Mouse (Mus musculus) intestine, postnatal 0 days (tissue): Measurements from ENCODE around the gene Triml2. TPM values are rescaled to one million over a fixed set of nuclear protein-coding genes. Genes with fewer than 3 reads are reported as not detected.

Experiments
- ATAC-seq: fragments of 200-750 bp; cut with Nextera tagmentation; 2 replicates; pipeline ENCODE4 v1.8.0; 2017; ENCODE audit warnings: mild to moderate bottlenecking, moderate TSS enrichment, moderate library complexity
- H3K27ac ChIP-seq: fragments of 300-500 bp; sonication (generic); 2 replicates; pipeline ENCODE4 v1.5.1; 2014; ENCODE audit warnings: mild to moderate bottlenecking, low read depth, low read length, moderate library complexity
- H3K27me3 ChIP-seq: fragments of 300-500 bp; sonication (generic); replicated peaks from 2 replicates; pipeline ENCODE4 v1.6.1; 2014; ENCODE audit warnings: low read length, mixed read lengths; ENCODE audit not compliant: control insufficient read depth, insufficient read depth
- H3K36me3 ChIP-seq: fragments of 300-500 bp; sonication (generic); 2 replicates; pipeline ENCODE4 v1.6.1; 2014; ENCODE audit warnings: mild to moderate bottlenecking, moderate library complexity; ENCODE audit not compliant: control insufficient read depth, insufficient read depth
- H3K4me1 ChIP-seq: fragments of 300-500 bp; sonication (generic); replicated peaks from 2 replicates; pipeline ENCODE4 v1.6.1; 2014; ENCODE audit warnings: antibody characterized with exemption, low read length, mixed read lengths; ENCODE audit not compliant: control insufficient read depth, insufficient read depth
- H3K4me2 ChIP-seq: fragments of 300-500 bp; sonication (generic); replicated peaks from 2 replicates; pipeline ENCODE4 v1.6.1; 2014; ENCODE audit warnings: low read depth, mild to moderate bottlenecking, moderate library complexity
- H3K4me3 ChIP-seq: fragments of 300-500 bp; sonication (generic); 2 replicates; pipeline ENCODE4 v1.5.1; 2014; ENCODE audit warnings: low read depth, low read length
- H3K9ac ChIP-seq: fragments of 300-500 bp; sonication (generic); 2 replicates; pipeline ENCODE4 v1.6.1; 2014; ENCODE audit warnings: mild to moderate bottlenecking, low read depth, low read length
- H3K9me3 ChIP-seq: fragments of 300-500 bp; sonication (generic); 2 replicates; pipeline ENCODE4 v1.6.1; 2016; ENCODE audit warnings: mixed run types; ENCODE audit not compliant: control insufficient read depth
- CTCF ChIP-seq: sonication (generic); IDR thresholded peaks from 2 replicates; pipeline ENCODE4 v1.5.1; 2016; ENCODE audit warnings: low read depth, mild to moderate bottlenecking, control low read depth, antibody characterized with exemption, moderate library complexity
- WGBS: fragments of 180-500 bp; shearing (Covaris S2); extraction: QIAGEN DNeasy Blood & Tissue Kit; methylation state at CpG from one replicate; pipeline ENCODE4 v1.1.7; 2014; 5-methylcytosine and 5-hydroxymethylcytosine counted together
- polyA plus RNA-seq: library from polyadenylated mRNA; unstranded; fragments of >200 nt; fragmentation: Nextera tagmentation; extraction: Ambion mirVana; gene quantifications from 2 replicates; pipeline ENCODE4 v1.2.1, GENCODE M21; 2015

The Triml2 gene
- polyA plus RNA-seq, 1 experiment from 2014 or later: not detected

- no peaks in the 10 kb centered on the region for H3K27me3 ChIP-seq
- H3K27ac ChIP-seq: no peak overlapping the region
- H3K4me3 ChIP-seq: no peak overlapping the region
- no peaks in the 10 kb centered on the region for H3K9me3 ChIP-seq
- no peaks in the 10 kb centered on the region for H3K36me3 ChIP-seq
- no peaks in the 10 kb centered on the region for H3K4me1 ChIP-seq
- H3K4me2 ChIP-seq: no peak overlapping the region
- 85% methylated on average over 3 of the region's 3 CpGs for WGBS
- no peak for ATAC-seq
- H3K9ac ChIP-seq: no peak overlapping the region
- TF ChIP-seq CTCF: no peak
Observed at GRCm38 (mm10) chr8:43243326-43243725, 63.0 kb downstream of the Triml2 start.

Other genes with a start within 250 kb of the Triml2 start
- not detected in 2 replicates for gene Triml1, start 39.1 kb upstream of the Triml2 start, polyA plus RNA-seq
- gene Zfp42, start 126.4 kb downstream of the Triml2 start, polyA plus RNA-seq: not detected in 2 replicates